Mouse (Mus musculus) kidney, postnatal 36 days (tissue): Measurements from ENCODE around the gene Sdhd.

Source experiments
- DNase-seq, 2 experiments: peaks; one replicate each; pipeline ENCODE4 v3.0.0; 2021 to 2022; ENCODE audit warnings: mixed read lengths in 2 of 2

Gene Sdhd

DNA sequence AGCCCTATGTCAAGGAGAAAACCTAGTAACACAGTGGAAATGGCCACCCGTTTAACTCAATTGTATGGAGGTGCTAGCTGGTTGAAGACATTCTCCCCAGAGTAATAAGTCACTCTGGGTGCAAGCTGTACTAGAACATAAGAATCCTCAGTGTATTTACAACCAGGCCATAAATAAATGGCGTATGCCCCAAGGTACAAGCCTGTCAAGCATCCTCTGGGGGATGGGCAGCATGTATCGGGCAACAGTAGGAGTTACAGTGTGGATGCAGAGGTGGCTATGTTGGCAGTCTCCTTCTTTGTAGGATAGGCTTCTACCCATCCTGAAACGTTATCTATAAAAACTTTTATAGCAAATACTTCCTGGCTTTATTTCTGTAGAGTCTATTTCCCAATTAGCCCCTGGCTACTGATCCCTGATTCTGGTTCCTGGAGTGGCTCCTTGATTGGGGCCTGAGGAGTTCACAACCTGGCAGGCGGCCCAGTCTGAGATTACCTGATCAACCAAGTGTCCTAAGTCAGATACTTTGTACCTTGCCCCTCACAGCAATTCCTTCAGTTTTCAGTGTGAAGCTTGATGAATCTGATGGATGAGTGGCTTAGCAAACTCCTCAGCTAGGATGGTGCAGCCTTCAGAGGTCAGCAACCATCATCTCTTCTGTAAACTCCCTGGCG, 18.3 kb downstream of the Sdhd start:
- DNase-seq = peak; percentile 88 to 91

DNA sequence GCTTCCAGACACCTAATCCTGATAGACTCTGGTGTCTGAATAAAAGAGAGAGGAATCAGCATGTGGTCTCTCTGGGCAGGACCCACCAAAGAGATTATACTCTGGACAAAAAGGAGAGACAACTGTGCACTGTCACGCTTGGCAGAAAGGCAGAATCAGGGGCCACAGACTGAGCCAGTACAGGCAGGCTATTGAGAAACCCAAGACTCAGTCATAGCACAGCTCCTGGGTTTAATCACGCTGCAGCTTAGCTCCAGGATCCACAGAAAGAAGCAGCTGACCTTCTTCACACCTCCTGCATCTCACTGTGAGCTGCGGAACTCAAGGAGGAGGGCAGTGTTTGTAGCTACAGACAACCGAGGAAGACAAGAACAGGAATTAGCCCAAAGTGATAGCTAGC, 23.2 kb downstream of the Sdhd start:
- DNase-seq = no peak

DNA sequence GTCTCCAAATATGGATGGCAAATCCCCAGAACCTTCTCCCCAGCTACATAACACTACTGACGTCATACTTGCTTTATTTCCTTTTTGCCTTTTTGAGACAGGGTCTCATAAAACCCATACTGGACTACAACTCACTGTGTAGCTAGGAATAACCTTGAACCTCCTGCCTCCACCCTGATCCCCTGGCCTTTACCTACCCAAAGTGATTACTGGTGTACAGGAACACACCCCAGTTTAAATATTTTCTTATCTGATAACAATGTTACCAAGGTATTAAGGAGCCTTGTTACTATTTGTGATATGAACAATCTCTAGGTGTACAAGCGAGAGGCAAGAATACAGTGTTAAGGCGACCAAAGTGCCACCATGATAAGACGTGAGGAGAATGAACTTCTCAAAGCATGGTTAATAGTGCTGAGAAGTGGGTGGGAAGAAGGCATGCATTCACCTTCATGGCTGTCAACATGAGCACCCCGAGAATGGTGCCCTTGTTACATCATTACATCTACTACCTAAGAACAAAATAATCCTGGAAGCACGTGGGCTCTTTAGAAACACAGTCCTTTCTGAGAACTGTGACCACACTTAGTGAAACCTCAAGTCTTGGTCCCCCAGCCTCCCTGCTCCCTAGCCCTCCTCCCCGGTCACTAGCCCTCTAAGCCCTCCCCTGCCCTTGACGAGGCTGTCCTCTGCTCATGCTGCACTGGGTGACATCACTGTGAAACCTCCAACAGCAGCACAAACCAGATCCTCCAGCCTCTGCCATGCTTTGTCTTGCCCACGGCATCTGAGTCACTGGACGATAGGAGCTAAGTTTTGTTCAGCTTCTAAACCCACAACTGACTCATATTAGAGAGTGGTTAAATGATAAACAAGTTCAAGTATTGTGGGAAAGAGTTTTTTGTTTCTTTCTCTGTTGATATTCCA, 33.8 kb downstream of the Sdhd start:
- no peak for DNase-seq

DNA sequence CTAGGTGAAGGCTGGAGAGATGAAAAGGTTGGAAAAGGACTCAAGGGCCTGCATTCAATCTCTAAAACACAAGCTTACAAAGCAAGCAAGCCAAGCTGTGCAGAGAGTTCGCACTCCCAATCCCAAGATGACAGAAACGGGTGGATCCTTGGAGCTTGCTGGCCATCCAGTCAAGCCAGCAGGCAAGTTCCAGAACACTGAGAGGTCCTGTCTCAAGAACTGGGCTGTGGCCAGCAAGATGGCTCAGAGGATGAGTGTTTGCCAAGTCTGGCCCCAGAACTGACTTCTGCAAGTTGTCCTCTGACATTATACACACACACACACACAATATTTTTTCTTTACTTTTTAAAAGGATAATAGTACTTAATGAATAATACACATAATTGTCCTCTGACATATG, 35.7 kb downstream of the Sdhd start:
- no peak for DNase-seq

- DNase-seq = no peak
Observed at GRCm38 (mm10) chr9:50567372-50567771, 36.2 kb downstream of the Sdhd start.

DNA sequence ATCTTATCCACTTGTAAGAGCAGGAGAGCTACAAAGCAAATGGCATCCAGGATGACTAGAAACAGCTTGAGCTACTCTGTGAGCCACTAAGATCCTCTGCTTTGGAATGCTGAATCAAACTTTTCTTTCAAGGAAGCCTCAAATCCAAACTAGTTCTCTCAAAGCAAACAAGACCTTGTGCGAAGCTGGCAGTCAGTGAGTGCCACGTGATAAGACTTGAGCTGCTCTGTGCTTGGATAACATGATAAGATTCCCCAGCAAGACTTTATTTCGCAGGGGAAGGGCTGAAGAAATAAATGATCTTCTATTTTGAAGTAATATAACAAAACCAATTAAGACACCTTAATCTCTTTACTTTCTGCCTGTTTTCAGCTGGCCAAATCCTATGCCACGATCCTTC, 37.7 kb downstream of the Sdhd start:
- DNase-seq = no peak

DNA sequence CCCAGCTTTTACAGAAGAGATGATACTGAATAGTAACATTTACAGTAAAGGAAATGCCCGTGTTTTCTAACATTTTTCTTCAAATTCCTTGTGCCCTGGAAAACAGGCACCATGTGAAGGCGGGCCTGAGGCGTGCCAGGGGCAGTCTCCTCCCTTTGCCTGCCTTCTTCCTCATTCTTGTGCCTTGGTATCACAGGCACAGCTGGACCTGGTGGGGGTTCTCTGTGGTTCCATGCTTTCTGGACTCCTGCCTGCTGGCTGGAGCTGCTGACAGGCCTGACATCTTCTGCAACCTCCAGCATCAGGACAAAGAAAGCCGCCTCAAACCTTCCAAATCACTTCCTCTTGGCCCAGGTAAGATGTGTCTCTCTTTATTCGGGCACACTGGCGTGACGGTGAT, 38.4 kb downstream of the Sdhd start:
- DNase-seq = no peak

GRCm38 (mm10) chr9:50561918-50562360, 41.7 kb downstream of the Sdhd start:
- no peak for DNase-seq

GRCm38 (mm10) chr9:50561145-50561917, 42.3 kb downstream of the Sdhd start, which contains the start of gene Tex12:
Tex12 (minus strand) TSS chr9:50561325.
- DNase-seq = no peak

GRCm38 (mm10) chr9:50555094-50555446, 48.5 kb downstream of the Sdhd start, which contains the start of gene Bco2:
Bco2 (minus strand) TSS chr9:50555181.
- DNase-seq = peak; percentile 62 to 79

DNA sequence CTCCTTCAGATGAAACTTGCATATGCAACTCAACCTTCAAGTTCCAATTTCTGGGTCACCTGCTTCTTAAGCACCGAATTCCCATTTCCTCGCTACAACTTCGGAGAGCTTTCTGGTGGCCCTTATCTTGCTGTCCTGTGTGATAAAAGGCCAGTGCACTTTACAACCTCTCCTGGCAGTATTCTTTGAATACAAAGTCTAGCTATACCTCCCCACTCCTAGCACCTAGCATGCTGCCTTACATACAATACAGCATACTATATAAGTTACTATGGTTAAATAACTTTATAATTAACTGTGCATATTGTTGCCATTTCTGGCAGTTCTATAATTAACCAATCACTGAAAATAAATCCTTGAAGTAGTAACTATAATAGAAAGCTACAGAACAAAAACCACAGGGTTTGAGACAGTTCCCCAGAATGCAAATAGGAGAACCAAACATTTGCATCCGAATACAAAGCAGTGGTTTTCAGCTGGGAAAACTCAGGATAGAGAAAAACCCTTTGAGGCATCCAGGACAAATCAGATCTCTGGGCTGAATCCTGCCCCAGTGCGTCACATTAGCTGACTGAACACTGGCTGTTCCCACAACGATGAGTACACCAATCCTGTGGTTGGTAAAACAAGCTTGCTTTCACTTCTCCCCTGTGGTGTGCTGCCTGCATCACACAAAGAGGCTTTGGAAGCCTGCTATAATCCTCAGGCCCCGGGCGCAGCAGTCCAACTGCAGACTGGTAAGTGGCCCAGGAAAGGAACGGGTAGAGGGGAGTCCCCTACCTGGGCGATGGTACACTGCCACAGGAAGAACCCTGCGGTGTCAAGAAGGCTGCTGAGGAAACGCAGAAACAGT, 49.1 kb downstream of the Sdhd start, which contains the start of gene Il18:
Il18 (plus strand) TSS at position 587 of the 853 bp plus-strand sequence.
- peak; percentile 29 to 55 for DNase-seq

DNA sequence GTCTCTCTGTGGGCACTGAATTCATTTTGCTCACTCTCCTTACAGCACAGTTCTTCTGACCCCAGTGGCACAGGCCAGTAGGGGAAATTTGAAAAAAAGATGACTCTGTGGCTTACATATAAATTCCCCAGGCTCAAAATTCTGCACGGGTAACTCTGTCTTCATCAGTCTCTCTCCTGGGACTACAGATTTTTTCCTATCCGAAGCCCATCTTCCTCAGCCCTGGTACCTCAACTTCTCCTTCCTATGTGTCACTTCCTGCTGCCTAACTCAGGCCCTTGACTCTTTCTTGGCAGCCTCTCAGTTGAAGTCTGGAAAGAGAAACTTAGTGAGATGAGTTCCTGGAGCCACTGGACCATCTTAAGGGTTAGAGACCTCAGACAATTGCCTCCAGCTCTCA, 50.1 kb downstream of the Sdhd start:
- DNase-seq = no peak

DNA sequence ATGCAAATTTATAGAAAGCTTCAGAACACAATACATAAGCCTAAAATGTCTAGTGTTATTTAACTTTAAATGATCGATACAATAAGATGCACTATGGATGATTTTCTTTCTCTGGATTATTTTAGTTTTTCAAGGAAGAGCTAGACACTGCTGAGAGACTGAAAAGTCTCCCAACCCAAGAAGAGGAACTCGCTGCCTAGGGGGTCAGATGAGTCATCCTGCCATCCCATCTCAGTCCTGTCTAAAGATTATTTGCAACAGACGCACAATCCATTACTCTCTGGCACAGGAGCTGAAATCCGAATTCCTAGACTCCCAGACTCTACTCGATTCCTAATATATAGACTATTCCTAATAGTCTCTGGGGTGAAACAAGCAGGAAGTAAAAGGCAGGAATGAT, 51.4 kb downstream of the Sdhd start:
- DNase-seq = no peak

DNA sequence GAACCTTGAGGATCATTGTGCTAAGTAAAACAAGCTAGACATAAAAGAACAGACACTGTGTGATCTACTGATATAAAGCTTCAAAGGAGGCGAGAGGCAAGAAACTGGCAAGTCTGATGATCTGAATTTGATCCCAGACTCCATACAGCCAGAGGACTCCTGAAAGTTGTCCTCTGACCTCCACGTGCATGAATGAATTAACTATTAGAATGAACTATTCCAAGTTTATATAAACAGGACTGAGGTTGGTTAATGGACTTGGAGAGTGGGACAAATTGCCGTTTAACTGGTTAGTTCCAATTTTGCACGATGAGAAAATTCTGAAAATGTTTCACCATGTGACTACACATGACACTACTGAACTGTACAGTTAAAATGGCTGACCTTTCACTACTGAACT, 54.7 kb downstream of the Sdhd start:
- peak in 1 of 2 experiments; percentile 35 for DNase-seq

- no peak for DNase-seq
Observed at GRCm38 (mm10) chr9:50547859-50548478, 55.6 kb downstream of the Sdhd start.
